Mouse (Mus musculus): Measurements from ENCODE around the gene Zfp560.
A peak's percentile ranks its signal among the peaks of the same experiment; 100 is the strongest.
"Not testable (repeated sequence)": the region's sequence is repeated elsewhere in the genome, so short reads cannot be mapped to it uniquely, and the experiment has no call there.

The Zfp560 gene

DNA sequence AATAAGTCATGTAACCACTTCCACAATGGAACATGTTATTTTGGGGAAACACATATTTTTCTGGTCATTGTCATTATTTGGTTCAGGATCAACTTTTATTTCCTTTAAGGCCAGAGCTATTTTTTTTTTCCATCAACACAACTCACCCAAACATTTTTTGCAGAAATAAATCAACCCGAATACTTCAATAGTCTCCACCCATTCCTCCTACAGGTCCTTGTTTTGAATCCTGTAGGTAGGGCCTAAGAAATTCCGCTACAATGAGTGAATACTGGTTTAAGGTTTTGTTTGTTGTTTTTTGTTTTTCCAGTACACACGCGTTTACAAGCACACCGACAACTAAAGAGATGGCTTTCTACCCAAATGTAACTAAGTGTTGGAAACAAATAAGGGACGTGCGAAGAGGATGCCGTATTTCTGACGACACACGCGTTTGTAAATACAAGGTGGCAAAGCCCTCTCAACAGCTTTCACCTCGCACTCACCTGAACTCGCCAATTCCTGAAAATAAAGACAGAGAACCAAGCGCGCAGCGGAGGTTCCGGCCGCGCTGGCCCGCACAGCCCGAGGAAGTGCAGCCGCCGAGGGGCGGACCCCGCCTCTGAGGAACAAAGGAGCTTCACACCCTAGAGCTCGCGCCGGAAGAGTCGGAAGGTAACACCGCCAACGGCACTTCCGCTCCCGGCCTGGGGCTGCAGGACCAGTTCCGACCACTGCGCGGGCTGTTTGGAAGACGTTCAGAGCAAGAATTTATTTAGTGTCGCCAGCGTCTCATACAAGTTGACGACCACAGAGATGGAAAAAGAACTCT lies at the start of gene Zfp560:
TSS of gene Zfp560 (minus strand) at position 646 of the 811 bp plus-strand sequence.
- DNase-seq (ENCODE audit: low spot score in 2 of 2): peak; percentile 25 to 86

DNA sequence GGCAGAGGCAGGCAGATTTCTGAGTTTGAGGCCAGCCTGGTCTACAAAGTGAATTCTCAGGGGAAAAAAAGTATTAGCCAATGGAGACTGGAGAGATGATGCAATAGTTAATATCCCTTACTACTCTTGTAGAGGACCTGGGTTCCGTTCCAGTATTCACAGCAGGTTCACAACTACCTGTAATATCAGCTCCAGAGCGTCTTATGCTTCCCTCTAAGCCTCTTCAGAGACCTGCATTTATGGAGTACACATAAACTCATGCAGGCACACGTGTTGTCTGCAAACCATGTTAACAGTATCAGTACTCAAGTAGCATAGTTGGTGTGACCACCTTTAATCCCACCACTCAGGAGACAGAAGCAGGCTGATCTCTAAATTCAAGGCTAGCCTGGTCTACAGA lies 45.0 kb upstream of the Zfp560 start:
- no peak for DNase-seq (ENCODE audit: low spot score in 2 of 2)

DNA sequence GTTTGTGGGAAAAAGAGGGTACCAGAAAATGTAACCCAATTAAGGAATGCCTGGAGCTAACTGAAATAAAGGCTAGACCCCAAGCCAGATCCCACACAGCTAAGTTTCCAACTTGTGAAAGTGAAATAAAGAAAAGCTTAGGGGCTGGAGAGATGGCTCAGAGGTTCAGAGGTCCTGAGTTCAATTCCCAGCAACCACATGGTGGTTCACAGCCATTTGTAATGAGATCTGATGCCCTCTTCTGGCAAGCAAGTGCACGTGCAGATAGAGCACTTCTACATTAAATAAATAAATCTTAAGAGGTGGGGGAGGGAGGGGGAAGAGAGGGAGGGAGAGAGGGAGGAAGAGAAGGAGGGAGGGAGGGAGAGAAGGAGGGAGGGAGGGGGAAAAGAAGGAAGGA lies 26.5 kb upstream of the Zfp560 start:
- no peak for DNase-seq (ENCODE audit: low spot score in 2 of 2)

DNA sequence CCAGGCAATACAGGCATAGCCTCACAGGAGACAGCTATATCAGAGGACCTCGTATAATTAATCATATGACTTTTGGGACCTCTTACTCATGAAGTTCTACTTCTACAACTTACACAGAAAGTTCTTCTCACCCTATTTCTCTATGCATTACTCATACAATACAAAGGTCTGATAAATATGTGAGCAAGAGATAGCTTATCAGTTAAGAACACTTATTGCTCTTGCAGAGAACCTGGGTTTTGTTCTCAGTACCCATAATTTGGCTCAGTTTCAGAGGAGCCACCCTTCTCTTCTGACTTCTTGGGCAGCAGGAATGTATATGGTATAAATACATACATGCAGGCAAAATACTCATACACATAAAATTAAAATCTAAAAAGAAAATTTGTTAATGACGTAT lies 24.3 kb upstream of the Zfp560 start:
- no peak for DNase-seq (ENCODE audit: low spot score in 2 of 2)

DNA sequence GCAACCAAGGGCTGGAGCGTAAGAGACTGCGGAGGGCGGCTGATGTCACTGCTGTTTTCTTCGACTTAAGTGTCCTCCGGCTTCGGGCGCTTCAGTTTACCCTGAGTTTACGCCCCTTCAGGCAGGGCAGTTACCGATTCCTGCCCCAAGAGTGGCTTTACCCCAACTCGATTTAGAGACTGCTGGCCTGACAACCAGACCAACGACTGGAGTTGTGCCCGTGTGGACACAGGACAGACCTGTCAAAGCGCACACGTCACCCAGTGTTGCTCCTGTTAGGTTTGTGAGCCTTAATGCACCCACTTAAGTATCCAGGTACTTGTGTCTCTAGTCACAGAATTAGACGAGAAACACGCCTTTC lies 346 bp upstream of the Zfp560 start:
- no peak for DNase-seq (ENCODE audit: low spot score in 2 of 2)

DNA sequence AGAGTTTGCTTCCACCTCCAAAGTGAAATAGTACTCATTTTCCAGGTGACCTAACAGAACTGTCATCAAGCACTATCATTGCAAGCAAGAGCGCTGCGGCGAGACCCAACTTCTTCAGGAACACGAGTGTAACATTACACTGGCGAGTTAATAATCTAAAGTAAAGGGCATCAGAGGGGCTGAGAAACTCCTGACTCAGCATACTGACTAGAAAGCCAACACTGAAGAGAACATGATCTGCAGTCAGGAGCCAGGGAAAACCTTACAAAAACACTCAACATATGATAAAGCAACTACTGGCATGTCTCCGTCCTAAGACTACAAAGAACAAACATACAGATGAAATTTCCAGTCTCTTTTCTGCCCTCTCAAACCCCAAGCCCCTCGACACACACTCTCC lies 1.3 kb downstream of the Zfp560 start:
- DNase-seq (ENCODE audit: low spot score in 2 of 2): no peak

DNA sequence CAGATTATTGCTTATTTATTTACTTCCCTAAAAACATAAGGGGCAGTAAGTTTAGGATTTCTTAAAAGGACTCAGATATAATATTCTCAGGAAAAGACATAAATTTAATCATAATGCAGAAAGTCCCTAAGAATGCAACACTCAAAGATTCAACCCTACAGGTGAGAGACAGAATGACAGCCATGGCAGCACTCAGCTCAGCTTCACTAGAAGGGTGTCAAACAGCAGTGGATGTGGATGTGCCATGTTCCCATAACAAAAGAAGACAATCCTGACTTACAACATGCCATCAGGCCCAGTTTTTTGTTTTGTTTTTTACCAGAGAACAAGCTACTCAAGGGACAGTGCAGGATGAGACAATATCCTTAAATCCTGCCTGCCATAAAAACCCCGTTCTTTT lies 10.3 kb downstream of the Zfp560 start:
- DNase-seq (ENCODE audit: low spot score in 2 of 2): no peak

DNA sequence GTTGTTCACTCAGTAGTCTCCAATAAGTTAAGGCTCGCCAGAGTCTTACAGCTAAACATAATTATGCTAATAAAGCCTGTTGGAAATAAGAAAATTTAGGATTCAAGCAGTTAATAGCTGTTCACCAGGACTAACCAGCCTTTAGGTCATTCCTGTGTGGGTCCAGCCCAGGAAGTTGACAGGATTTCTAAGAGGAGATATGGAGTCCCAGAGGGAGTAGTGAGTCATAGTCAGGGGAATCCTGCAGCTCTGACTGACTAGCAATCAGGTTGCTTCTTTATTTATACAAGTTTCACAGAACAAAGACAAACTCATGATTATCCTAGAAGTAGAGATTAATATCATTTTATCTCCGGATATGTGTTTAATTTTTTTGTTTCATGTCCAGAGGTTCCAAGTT lies 17.7 kb downstream of the Zfp560 start:
- no peak for DNase-seq (ENCODE audit: low spot score in 2 of 2)

DNA sequence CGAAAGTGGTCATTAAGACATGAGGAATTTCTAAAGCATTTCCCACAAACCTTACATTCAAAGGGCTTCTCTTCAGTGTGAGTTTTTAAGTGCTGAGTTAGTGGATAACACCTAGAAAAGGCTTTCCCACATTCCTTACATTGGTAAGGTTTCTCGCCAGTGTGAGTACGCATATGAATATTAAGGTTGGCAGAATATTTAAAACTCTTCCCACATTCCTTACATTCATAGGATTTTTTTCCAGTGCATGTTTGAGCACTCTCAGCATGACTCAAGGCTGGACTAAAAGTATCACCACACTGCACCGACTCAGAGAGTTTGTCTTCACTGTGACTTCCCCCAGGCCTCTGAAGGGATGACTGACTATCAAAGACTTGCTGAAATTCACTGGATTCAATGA lies 36.5 kb downstream of the Zfp560 start:
- DNase-seq (ENCODE audit: low spot score in 2 of 2): no peak

DNA sequence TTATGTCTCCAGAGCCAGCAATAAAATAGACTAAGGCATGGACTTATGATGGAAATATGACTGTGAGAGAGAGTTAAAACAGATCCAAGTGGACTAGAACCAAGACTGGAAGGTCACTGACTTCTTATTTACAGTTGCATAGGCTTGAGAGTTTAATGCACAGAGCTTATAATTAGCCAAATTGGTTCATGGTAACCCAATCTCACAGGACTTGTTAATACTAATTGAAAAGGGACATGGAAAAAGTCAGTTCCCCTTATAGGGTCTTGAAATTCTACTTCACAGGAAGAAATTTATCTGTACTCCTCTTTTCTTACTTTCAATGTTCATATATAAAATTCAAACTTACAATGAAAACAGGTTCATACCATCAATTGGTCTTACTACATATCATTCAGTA lies 49.0 kb downstream of the Zfp560 start, which contains the start of gene Olfr18:
TSS of gene Olfr18 (minus strand) at position 101 of the 400 bp plus-strand sequence.
- no peak for DNase-seq (ENCODE audit: low spot score in 2 of 2)

DNA sequence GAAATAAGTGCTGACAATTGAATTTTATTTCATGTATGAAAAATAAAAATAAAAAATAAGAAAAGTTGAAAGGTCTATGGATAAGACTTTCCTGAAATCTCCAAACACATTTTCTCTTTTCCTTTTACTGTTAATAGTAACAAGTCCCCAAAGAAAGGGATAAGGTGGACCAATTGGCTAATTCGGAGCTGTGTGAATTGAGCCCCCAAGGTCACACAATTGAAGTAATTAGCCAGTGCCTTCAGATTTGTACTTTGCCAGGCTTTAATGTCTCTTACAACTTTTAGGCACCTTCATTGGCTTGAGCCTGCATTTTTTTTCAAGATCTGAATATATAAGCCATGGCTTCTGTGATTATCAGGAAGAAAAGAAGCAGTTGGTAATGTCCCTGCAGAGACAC lies 86.7 kb downstream of the Zfp560 start, which contains the start of gene Olfr873:
TSS of gene Olfr873 (plus strand) at position 301 of the 400 bp plus-strand sequence.
- no peak for DNase-seq (ENCODE audit: low spot score in 2 of 2)

DNA sequence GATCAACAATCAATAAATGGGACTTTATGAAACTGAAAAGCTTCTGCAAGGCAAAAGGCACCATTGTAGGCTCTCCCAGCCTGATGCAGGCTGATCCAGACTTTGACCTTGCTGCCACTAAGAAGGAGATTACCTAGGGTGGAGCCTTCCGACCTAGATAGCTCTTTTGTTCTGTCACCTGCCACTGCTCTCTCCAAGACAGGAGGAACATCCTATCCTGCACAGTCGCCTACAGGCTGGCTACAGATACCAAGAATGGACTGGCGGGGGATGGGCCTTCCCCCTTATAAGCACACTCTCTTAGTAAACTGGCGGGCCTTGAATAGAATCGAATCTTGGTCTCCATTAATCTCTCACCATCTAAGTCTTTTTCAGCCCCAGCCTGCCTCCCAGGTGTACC lies 89.4 kb downstream of the Zfp560 start:
- not testable (repeated sequence) for DNase-seq (ENCODE audit: low spot score in 2 of 2)

Measured in left cerebral cortex, adult 9 months (tissue).